Mouse (Mus musculus) left cerebral cortex, postnatal 14 days (tissue): ENCODE data around the gene Hmgcr. TPM values are rescaled to one million over a fixed set of nuclear protein-coding genes. Genes with fewer than 3 reads are reported as not detected.

Experiments used
- total RNA-seq, 2 experiments: library from RNA; stranded (reverse); gene quantifications; 2 replicates each; pipeline ENCODE4 v1.2.3; 2021

Hmgcr gene
- total RNA-seq, 2 experiments from 2014 or later, result 218 to 228 TPM

Other genes with a start within 250 kb of the Hmgcr start
- gene Ankdd1b, start 199.7 kb downstream of the Hmgcr start, total RNA-seq, result under 1 TPM in 1 of 2 experiments, not detected in 1; 0.31 TPM
- not detected for gene Gm17622, start 180.2 kb downstream of the Hmgcr start, total RNA-seq
- gene Polk, start 128.4 kb downstream of the Hmgcr start, total RNA-seq, result 10 to 100 TPM; 10.1 to 10.5 TPM
- 10 to 100 TPM; 56.7 to 57.4 TPM for gene Col4a3bp, start 128.3 kb downstream of the Hmgcr start, total RNA-seq
- under 1 TPM; 0.38 to 0.46 TPM for gene Ankrd31, start 77.3 kb upstream of the Hmgcr start, total RNA-seq